Mouse (Mus musculus): ENCODE measurements around the gene Gm49416. TPM values are rescaled to one million over a fixed set of nuclear protein-coding genes. Genes with fewer than 3 reads are reported as not detected.
"Not testable (repeated sequence)": the region's sequence is repeated elsewhere in the genome, so short reads cannot be mapped to it uniquely, and the experiment has no call there.

Gm49416 gene
- total and polyA plus RNA-seq, 2 experiments from 2014 or later, result not detected

- Histone ChIP-seq H3K27ac (ENCODE audit: low read depth, low read length) (no peak overlapping the region), H3K4me3 (ENCODE audit: low read depth, low read length) (no peak overlapping the region), H3K4me1 (ENCODE audit: insufficient read depth, low read length) (no peaks in the 10 kb centered on the region), H3K9me3 (ENCODE audit: low read length) (no peaks in the 10 kb centered on the region), H3K4me2 (ENCODE audit: low read depth, low read length, poor library complexity, severe bottlenecking) (no peak overlapping the region), H3K27me3 (ENCODE audit: insufficient read depth, low read length) (no peaks in the 10 kb centered on the region), H3K9ac (replicated peaks; ENCODE audit: low read length, poor library complexity, severe bottlenecking) (no peak overlapping the region), H3K36me3 (ENCODE audit: insufficient read depth, low read length) (no peaks in the 10 kb centered on the region)
- no peak for ATAC-seq (ENCODE audit: low FRiP score)
- DNase-seq (ENCODE audit: low spot score), result peak; percentile 42
- peak; percentile 70 for TF ChIP-seq CTCF (IDR thresholded peaks at IDR 0.05)
- 44% methylated on average over 4 of the region's 4 CpGs for WGBS
Measured at GRCm38 (mm10) chr19:8857689-8858088, 31.0 kb upstream of the Gm49416 start.

- 11% methylated on average over 1 of the region's 1 CpGs for whole genome bisulfite sequencing
- Histone ChIP-seq H3K27ac (ENCODE audit: low read depth, low read length) (no peak overlapping the region), H3K4me2 (ENCODE audit: low read depth, low read length, poor library complexity, severe bottlenecking) (no peak overlapping the region), H3K4me1 (ENCODE audit: insufficient read depth, low read length) (no peaks in the 10 kb centered on the region), H3K36me3 (ENCODE audit: insufficient read depth, low read length) (no peaks in the 10 kb centered on the region), H3K9ac (replicated peaks; ENCODE audit: low read length, poor library complexity, severe bottlenecking) (no peak overlapping the region), H3K9me3 (ENCODE audit: low read length) (no peaks in the 10 kb centered on the region), H3K4me3 (ENCODE audit: low read depth, low read length) (no peak overlapping the region), H3K27me3 (ENCODE audit: insufficient read depth, low read length) (no peaks in the 10 kb centered on the region)
- DNase-seq (ENCODE audit: low spot score) (no peak), ATAC-seq (ENCODE audit: low FRiP score) (no peak)
- TF ChIP-seq CTCF (IDR thresholded peaks at IDR 0.05), result peak; percentile 57
Measured at GRCm38 (mm10) chr19:8859018-8859417, 29.7 kb upstream of the Gm49416 start.

GRCm38 (mm10) chr19:8864265-8864664 is 24.5 kb upstream of the Gm49416 start:
- Histone ChIP-seq H3K9me3 (ENCODE audit: low read length) (no peaks in the 10 kb centered on the region), H3K4me3 (ENCODE audit: low read depth, low read length) (no peak overlapping the region), H3K27me3 (ENCODE audit: insufficient read depth, low read length) (no peaks in the 10 kb centered on the region), H3K9ac (replicated peaks; ENCODE audit: low read length, poor library complexity, severe bottlenecking) (no peak overlapping the region), H3K4me2 (ENCODE audit: low read depth, low read length, poor library complexity, severe bottlenecking) (no peak overlapping the region), H3K27ac (ENCODE audit: low read depth, low read length) (no peak overlapping the region), H3K4me1 (ENCODE audit: insufficient read depth, low read length) (no peaks in the 10 kb centered on the region), H3K36me3 (ENCODE audit: insufficient read depth, low read length) (no peaks in the 10 kb centered on the region)
- DNase-seq (ENCODE audit: low spot score) (no peak), ATAC-seq (ENCODE audit: low FRiP score) (no peak)
- 81% methylated on average over 6 of the region's 6 CpGs for WGBS
- no peak for TF ChIP-seq CTCF (IDR thresholded peaks at IDR 0.05)

DNA sequence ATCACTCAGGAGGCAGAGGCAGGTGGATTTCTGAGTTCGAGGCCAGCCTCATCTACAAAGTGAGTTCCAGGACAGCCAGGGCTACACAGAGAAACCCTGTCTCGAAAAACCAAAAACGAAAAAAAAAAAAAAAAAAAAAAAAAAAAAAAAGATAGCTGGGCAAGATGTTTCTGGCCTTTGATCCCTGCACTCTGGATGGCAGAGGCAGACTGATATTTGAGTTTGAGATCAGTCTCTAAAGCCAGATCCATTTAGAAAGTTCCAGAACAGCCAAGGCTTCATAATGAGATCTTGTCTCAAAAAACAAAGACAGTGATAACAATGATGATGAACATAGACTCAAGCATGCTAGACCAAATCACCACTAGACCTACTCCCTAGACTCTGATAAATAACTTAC is 18.3 kb upstream of the Gm49416 start:
- peaks cover 19% of the 10 kb centered on the region for H3K36me3 ChIP-seq (ENCODE audit: insufficient read depth, low read length)
- H3K4me2 ChIP-seq (ENCODE audit: low read depth, low read length, poor library complexity, severe bottlenecking); H3K9me3 ChIP-seq (ENCODE audit: low read length); H3K4me1 ChIP-seq (ENCODE audit: insufficient read depth, low read length); H3K4me3 ChIP-seq (ENCODE audit: low read depth, low read length); H3K27ac ChIP-seq (ENCODE audit: low read depth, low read length); H3K27me3 ChIP-seq (ENCODE audit: insufficient read depth, low read length); H3K9ac ChIP-seq (replicated peaks; ENCODE audit: low read length, poor library complexity, severe bottlenecking); ATAC-seq (ENCODE audit: low FRiP score); DNase-seq (ENCODE audit: low spot score): not testable (repeated sequence)
- WGBS, result 66% methylated on average over 3 of the region's 3 CpGs

DNA sequence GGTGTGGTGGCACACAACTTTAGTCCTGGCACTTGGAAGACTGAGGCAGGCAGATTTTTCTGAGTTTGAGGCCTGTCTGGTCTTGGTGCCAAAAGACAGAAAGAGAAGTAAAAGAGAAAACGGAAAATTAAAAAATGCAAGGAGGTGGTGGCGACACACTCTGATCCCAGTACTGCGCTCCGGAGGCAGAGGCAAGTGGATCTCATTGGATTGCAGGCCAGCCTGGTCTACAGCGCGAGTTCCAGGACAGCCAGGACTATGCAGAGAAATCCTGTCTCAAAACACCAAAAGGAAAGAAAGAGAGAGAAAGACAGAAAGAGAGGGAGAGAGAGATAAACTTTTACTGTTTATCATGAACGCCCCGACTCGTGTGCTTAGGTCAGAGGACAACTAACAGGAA is 17.9 kb upstream of the Gm49416 start:
- Histone ChIP-seq H3K4me3 (ENCODE audit: low read depth, low read length) (peak overlapping the region; percentile 96), H3K9ac (replicated peaks; ENCODE audit: low read length, poor library complexity, severe bottlenecking) (peak overlapping the region; percentile 45; the same call in 1 of the 2 replicates), H3K9me3 (ENCODE audit: low read length) (no peaks in the 10 kb centered on the region), H3K4me1 (ENCODE audit: insufficient read depth, low read length) (no peaks in the 10 kb centered on the region), H3K4me2 (ENCODE audit: low read depth, low read length, poor library complexity, severe bottlenecking) (peak overlapping the region; percentile 94), H3K36me3 (ENCODE audit: insufficient read depth, low read length) (peaks cover 23% of the 10 kb centered on the region), H3K27me3 (ENCODE audit: insufficient read depth, low read length) (no peaks in the 10 kb centered on the region), H3K27ac (ENCODE audit: low read depth, low read length) (peak overlapping the region; percentile 62)
- WGBS, result 59% methylated on average over 9 of the region's 9 CpGs
- peak; percentile 34; the same call in 1 of the 2 replicates for ATAC-seq (ENCODE audit: low FRiP score)
- no peak for DNase-seq (ENCODE audit: low spot score)
- no peak for TF ChIP-seq CTCF (IDR thresholded peaks at IDR 0.05)

DNA sequence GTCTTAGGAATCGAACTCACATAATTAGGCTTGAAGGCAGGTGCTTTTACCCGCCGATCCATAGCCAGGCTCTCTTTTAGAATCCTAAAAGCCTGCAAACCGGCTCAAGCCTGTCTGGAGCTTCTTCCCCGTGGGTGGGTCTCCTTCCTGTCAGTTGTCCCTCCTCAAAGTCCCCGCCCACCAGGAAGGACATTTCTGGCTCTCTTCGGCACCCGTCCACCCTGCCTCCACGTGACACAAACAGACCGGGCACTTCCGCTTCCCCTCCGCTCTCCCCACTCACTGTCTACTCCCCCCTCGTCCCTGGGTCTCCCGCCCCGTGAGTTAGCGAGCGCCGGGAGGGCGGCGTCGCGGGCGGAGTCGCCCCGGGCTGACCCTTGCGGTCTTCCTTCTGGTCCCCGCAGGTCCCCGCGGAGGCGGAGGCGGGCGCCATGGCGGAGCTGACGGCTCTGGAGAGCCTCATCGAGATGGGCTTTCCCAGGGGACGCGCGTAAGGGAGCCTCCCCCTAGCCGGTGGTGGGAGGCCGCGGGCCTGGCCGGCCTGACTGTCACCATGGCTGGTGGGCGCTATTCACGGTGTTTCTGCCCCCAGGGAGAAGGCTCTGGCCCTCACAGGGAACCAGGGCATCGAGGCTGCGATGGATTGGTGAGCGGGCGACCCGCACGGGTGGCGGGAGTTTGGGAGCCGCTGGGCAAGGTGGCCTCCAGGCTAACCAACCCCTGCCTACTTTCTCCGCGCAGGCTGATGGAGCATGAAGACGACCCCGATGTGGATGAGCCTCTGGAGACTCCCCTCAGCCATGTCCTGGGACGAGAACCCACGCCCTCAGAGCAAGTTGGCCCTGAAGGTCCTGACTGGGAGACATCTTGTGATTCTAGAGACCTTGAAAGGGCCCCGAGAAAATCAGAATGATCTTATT is 17.2 kb upstream of the Gm49416 start, which contains the start of gene Ubxn1:
TSS of gene Ubxn1 (plus strand) at position 230 of the 920 bp plus-strand sequence.
- H3K9me3 ChIP-seq (ENCODE audit: low read length), result no peaks in the 10 kb centered on the region
- DNase-seq (ENCODE audit: low spot score) (peak; percentile 98), ATAC-seq (ENCODE audit: low FRiP score) (peak; percentile 97)
- peak within 1 kb of the TSS; percentile 94 for H3K9ac ChIP-seq (replicated peaks; ENCODE audit: low read length, poor library complexity, severe bottlenecking)
- 1% methylated on average over 57 of the region's 59 CpGs for WGBS
- peak within 1 kb of the TSS; percentile 74 for H3K27ac ChIP-seq (ENCODE audit: low read depth, low read length)
- H3K4me1 ChIP-seq (ENCODE audit: insufficient read depth, low read length), result no peaks in the 10 kb centered on the region
- peaks cover 23% of the 10 kb centered on the region for H3K36me3 ChIP-seq (ENCODE audit: insufficient read depth, low read length)
- H3K4me3 ChIP-seq (ENCODE audit: low read depth, low read length), result peak within 1 kb of the TSS; percentile 96
- no peak for TF ChIP-seq CTCF (IDR thresholded peaks at IDR 0.05)
- no peaks in the 10 kb centered on the region for H3K27me3 ChIP-seq (ENCODE audit: insufficient read depth, low read length)
- H3K4me2 ChIP-seq (ENCODE audit: low read depth, low read length, poor library complexity, severe bottlenecking), result peak within 1 kb of the TSS; percentile 94
